Mouse (Mus musculus) c-Kit-positive CD71-positive TER-119-negative erythroid progenitor cells, embryonic 14.5 days (primary cell): ENCODE results near the gene Tex44.

ENCODE experiments used
- DNase-seq: peaks from one replicate; pipeline ENCODE4 v3.0.0-alpha.2; 2013; ENCODE audit warnings: low read depth

Gene Tex44

DNA sequence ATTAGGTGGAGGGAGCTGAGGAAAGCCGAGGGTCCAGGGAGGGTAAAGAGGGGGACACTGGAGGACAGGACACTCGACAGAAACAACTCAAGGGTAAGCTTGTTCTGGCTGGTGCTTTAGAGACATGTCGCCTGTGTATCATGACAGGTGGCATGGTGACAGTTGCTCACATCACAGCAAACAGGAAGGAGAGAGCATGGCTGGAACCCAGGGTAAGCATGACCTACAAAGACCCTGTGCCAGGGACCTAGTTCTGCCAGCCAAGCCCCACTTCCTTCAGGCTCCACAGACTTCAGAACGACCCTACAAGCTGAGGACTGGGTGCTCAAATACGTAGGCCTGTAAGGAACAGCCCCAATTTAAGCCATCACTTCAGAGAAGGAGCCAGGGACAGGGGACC is 2.2 kb upstream of the Tex44 start:
- no peak for DNase-seq

- DNase-seq: no peak
These were observed 1.8 kb upstream of the Tex44 start for GRCm38 (mm10) chr1:86424336-86424735.

DNA sequence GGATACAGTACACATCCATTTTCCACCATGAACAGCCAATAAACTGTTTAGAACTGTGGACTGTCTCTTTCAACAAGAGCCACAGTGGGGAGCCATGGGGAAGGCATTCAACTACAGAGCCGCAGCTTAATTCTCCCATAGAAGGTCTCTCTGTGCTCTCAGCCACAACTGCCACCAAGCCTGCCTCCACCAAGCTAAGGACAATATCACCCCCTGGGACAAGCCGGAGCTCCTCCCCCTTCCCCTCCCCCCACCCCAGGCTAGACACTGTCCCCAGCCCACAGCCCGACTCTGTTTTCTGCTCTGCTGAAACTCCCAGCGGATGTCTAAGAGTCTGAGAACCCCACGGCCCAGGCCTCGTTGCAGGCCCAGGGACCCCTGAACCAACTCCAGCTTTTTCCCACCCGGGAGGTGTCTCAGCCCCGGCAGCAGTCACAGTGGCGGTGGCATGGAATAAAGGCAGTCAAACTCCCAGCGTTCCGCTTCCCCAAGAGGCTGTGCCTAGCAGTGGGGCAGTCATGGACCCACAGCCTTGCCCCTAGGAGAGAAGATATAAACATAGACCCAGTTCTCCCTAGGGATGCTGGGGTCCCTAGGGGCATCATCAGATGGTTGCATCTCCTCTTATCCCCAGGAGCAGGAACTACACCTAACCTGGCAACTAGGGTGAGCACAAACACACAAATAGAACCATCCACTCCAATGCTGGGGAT is 1.1 kb upstream of the Tex44 start:
- DNase-seq: no peak

- peak; percentile 71 for DNase-seq
These were observed 3.9 kb downstream of the Tex44 start for GRCm38 (mm10) chr1:86430056-86430455.

GRCm38 (mm10) chr1:86432778-86433177 is 6.6 kb downstream of the Tex44 start:
- no peak for DNase-seq

- no peak for DNase-seq
These were observed 7.2 kb downstream of the Tex44 start for GRCm38 (mm10) chr1:86433359-86433758.

DNA sequence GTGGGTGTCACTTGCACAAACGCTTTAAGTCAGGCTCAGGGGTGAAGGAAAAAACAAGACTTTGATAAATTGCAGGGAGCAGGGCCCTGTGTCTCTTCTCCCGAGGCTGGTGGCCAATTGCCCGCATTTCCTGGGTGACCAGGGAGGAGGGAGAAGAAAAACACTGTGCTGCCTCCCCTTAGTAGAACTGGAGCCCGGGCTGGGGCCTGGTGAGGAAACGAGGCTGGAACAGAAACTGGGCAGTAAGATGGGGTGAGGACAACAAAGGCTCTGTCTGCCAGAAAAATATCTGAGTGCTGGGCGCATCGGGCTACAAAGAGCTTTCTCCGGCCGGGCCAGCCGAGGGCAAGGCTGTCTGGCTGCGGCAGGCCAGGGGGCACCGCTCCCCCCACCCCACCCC is 7.9 kb downstream of the Tex44 start:
- no peak for DNase-seq

DNA sequence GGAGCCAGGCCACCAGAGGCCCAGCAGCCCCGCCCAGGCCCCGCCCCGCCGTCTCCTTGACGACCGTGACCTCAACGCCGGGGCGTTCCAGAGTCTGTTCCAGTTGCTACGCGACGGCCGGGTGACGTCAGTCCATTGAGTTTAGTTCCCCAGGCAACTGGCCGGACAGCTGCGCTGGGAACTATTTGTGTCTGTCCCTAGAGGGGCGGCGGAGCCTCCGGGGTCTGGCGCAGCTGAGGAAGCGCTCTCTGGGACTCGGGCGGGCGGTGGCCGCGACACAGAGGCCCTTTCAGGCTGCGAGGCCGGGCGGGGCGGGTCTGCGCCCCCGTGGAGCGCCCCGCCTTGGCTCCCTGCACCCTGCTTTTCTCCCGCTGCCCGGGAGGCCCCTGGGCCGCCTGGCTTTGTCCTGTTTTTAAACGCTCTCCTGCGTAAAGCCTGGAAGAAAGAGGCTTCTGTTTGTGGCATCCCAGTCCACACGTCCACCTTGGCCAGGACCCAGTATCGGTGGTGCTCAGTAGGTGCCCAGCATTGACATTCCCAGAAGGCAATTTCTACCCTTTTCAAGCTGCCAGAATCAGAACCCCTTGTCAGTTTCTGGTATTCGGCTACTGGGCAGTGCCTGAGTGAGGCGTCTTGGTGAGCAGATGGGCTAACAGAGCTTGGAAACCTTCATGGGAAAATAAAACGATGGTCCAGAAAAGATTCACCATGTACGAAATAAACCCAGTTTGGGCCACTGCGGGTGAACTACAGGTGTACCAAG is 8.5 kb downstream of the Tex44 start:
- peak; percentile 99 for DNase-seq

- DNase-seq: no peak
These were observed 9.2 kb downstream of the Tex44 start for GRCm38 (mm10) chr1:86435302-86435821.

GRCm38 (mm10) chr1:86437219-86438013 is 11.3 kb downstream of the Tex44 start:
- DNase-seq: no peak

GRCm38 (mm10) chr1:86438014-86438319 is 11.8 kb downstream of the Tex44 start:
- DNase-seq: no peak

DNA sequence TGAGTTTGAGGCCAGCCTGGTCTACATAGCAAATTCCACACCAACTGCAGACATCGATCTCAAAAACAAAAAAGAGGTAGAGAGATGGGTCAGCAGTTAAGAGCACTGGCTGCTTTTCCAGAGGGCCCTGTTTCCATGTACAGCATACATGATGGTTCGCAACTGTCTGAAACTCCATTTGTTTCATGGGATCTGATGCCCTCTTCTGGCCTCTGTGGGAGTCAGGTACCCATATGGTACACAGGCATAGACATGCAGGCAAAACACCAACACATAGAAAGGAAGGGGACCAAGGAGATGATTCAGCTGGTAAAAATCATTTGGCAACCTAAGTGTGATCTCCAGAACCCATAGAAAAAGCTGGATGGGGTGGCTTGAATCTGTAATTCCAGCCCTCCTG is 12.4 kb downstream of the Tex44 start:
- no peak for DNase-seq

GRCm38 (mm10) chr1:86439487-86440170 is 13.5 kb downstream of the Tex44 start:
- DNase-seq: no peak

- peak; percentile 91 for DNase-seq
These were observed 14.2 kb downstream of the Tex44 start for GRCm38 (mm10) chr1:86440171-86440886.

DNA sequence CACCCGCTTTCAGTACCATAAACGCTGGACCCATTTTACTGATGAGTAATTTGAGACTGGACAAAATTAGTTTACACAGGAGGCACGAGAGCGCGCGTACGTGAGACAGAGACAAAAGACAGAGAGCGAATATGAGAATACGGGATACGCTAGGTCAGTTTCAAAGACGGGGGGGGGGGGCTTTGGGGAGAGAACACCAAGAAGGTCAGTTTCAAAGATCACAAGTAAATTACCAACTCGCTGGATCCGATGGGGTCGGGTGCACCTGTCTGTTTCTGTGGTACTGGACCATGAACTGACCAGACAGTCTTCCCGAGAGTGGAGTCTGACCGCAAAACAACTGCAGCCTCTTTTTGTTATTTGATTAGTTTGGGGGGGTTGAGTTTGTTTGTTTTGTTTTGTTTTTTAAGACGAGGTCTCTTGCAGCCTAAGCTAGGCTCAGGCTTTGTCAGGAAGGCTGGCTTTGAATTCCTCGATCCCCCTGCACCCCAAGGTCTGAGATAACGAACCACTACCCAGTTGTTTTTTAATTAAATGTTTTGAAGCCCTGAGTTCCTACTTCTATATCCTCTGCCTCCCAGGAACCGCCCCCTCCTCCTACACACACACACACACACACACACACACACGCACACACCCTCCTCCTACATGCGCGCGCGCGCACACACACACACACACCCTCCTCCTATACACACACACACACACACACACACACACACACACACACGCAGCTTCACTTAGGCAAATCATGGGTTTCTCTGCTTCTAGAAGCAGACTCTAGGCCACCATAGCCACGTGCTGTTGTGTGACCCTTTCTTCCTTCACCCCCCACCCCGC is 15.0 kb downstream of the Tex44 start:
- DNase-seq: peak; percentile 52

- no peak for DNase-seq
These were observed 15.5 kb downstream of the Tex44 start for GRCm38 (mm10) chr1:86441724-86441979.

GRCm38 (mm10) chr1:86441980-86442831 is 16.1 kb downstream of the Tex44 start:
- peak; percentile 71 for DNase-seq

GRCm38 (mm10) chr1:86442832-86443231 is 16.7 kb downstream of the Tex44 start:
- DNase-seq: no peak

- no peak for DNase-seq
These were observed 17.4 kb downstream of the Tex44 start for GRCm38 (mm10) chr1:86443386-86444172.
